Mouse (Mus musculus) kidney, postnatal 4 days (tissue): ENCODE data around the gene Angptl8.
A peak's percentile ranks its signal among the peaks of the same experiment; 100 is the strongest.
"Not testable (repeated sequence)": the region's sequence is repeated elsewhere in the genome, so short reads cannot be mapped to it uniquely, and the experiment has no call there.

ENCODE experiments used
- DNase-seq, 2 experiments: peaks; one replicate each; pipeline ENCODE4 v3.0.0; 2021; ENCODE audit warnings: mixed read lengths in 2 of 2

Gene Angptl8

GRCm38 (mm10) chr9:21852128-21853091, 17.1 kb downstream of the Angptl8 start, which contains the start of gene Dock6:
TSS of gene Dock6 (minus strand) at chr9:21852635.
- DNase-seq = peak; percentile 96 to 97

- DNase-seq = no peak
These were observed 18.7 kb downstream of the Angptl8 start for GRCm38 (mm10) chr9:21853961-21854360.

- no peak for DNase-seq
These were observed 19.6 kb downstream of the Angptl8 start for GRCm38 (mm10) chr9:21854894-21855293.

- DNase-seq = no peak
These were observed 22.2 kb downstream of the Angptl8 start for GRCm38 (mm10) chr9:21857501-21857900.

GRCm38 (mm10) chr9:21858084-21858483, 22.8 kb downstream of the Angptl8 start:
- peak; percentile 77 to 82 for DNase-seq

- no peak for DNase-seq
These were observed 24.3 kb downstream of the Angptl8 start for GRCm38 (mm10) chr9:21859606-21860005.

- DNase-seq = not testable (repeated sequence)
These were observed 25.0 kb downstream of the Angptl8 start for GRCm38 (mm10) chr9:21860349-21860748.

- DNase-seq = no peak
These were observed 26.9 kb downstream of the Angptl8 start for GRCm38 (mm10) chr9:21862181-21862580.

GRCm38 (mm10) chr9:21865673-21866398, 30.5 kb downstream of the Angptl8 start:
- no peak for DNase-seq

- DNase-seq = no peak
These were observed 31.3 kb downstream of the Angptl8 start for GRCm38 (mm10) chr9:21866641-21867040.

GRCm38 (mm10) chr9:21867726-21868125, 32.4 kb downstream of the Angptl8 start:
- no peak for DNase-seq

GRCm38 (mm10) chr9:21869290-21869689, 34.0 kb downstream of the Angptl8 start:
- DNase-seq = peak; percentile 84 to 87

- peak; percentile 67 to 72 for DNase-seq
These were observed 35.7 kb downstream of the Angptl8 start for GRCm38 (mm10) chr9:21870879-21871524.

- DNase-seq = no peak
These were observed 36.9 kb downstream of the Angptl8 start for GRCm38 (mm10) chr9:21872204-21872603.

GRCm38 (mm10) chr9:21876601-21877000, 41.3 kb downstream of the Angptl8 start:
- no peak for DNase-seq
